In the genomic region with DNA sequence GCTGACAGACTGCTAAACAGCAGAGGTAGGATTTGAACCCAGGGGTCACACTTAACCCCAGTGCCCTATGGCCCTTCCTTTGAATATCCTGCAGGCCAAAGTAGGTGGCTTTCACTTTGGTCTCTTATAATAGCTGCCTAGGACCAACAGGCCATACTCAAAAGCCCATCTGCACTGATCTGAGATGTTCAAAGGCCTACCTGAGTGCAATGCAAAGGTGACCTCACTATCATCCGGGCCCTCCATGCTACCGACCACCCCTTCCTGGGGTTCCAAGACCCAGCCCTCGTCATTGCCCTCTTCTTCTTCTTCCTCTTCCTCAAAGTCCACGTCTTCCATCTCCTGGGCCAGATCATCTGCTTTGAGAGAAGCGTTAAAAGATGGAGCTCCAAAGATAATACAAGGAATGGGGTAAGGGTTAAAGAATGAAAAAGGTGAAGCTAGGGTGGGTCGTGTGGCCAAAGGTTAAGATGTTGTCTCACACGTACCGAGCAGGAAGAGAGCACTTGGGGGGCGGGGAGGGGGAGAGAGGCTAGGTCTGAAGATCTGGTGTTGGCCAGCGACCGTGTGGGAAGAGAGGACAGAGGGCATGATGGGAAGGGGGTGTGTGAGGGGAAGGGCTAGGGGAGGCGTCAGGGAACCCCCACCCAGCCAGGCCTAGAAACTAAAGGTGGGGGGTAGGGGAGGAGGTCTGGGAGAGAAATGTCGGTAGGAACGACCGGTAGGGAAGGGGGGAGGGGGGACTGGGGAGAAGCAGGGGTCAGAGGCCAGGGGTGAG, we compare ENCODE assay signal across 1 mouse cellular context.
TF ChIP-seq lines count a peak whose summit lies in the region.

No protein-coding gene starts in this region.

TF ChIP-seq in ES-E14, 5 proteins besides CTCF, POLR2A, EP300 and RAD21 (continued from another document):
- no peak for TF ChIP-seq ZNF384 (IDR thresholded peaks at IDR 0.05; ENCODE audit: low read depth, low read length)
